Mouse (Mus musculus) mouse trophoblast stem cell (cell line): ENCODE measurements around the gene Vmn1r14.
"Not testable (repeated sequence)": the region's sequence is repeated elsewhere in the genome, so short reads cannot be mapped to it uniquely, and the experiment has no call there.

Source experiments
- in situ Hi-C, 2 experiments: fragments of 300-500 bp; cut with MseI, MboI; formaldehyde crosslinking; loops; 2 replicates in 1 of 2; 3 replicates in 1 of 2; pipeline ENCODE4 v1.15.1; 2025

Gene Vmn1r14

DNA sequence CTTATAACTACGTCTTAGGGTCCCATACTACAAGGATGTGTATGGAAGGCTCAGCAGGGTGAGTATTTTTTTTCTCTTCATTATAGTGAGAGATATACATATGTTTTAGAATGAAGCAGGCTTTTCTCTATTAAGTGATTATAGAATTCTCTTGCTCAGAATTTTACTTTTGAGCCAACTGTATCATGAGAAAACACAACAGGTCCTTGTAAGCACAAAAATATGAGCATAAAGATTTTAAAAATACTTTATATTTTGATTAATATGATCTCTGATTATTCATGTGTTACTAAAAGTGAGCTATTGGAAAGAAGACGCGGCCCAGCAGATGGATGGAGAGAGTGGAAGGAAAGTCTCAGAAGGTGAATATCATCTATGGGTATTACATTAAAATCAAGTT, at the start of gene Vmn1r14:
Vmn1r14 (plus strand) TSS at position 301 of the 400 bp plus-strand sequence.
- in situ Hi-C loops: no loop called here

DNA sequence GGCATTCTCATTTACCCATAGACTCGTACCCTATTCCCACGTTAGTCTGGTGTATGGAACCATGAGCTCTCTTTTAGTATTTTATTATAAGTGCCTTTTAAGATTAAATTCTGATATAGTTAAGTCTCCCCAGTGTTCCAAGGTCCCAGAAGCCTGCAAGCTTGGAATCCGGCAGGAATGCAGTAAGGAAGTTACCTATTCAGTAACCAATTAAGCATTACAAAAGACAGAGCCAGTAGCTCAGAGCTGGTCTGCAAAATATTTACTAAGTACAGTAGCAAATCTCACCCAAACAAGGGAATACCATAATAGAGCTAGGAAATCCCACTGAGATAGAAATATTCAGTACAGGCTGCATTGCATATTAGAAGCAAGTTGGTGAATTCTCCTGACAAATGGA, 41.5 kb upstream of the Vmn1r14 start:
- in situ Hi-C loops: not testable (repeated sequence)

DNA sequence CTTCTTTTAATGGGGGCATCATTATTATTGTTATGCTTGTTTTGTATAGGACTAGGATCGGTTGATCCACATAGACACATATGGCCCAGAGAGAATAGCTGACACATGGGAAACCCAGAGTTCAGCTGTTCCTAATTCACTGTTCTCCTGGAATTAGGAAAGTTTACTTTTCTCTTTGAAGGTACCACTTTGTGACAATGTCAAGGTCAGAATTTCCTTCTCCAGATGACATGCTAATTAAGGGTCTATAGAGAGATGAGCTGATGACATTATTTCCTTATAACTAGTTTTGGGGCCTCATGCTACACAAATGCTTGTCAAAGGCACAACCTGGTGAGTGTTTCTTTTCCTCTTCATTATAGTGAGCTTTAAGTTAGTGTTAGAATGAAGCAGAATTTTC, 28.5 kb upstream of the Vmn1r14 start, which contains the start of gene Vmn1r13:
Vmn1r13 (plus strand) TSS at position 301 of the 400 bp plus-strand sequence.
- in situ Hi-C loops: not testable (repeated sequence)

DNA sequence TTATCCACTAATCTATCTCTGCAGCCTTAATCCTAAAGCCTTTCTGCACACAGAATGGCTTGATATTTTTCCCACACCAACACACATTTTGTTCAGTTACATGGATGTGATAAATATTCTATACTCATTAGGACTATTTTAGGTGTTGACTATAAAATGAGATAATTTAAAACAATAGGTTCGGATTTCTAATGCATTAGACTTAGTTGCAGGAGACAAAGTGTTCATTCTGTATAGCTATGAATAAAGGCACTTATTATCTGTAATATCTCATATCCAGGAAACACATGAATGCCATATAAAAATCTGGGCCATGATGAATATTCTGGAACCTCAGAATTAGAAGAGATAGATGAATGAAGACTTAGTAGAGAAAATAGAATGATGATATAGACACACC, 26.2 kb downstream of the Vmn1r14 start, which contains the start of gene Vmn1r15:
Vmn1r15 (plus strand) TSS at position 301 of the 400 bp plus-strand sequence.
- in situ Hi-C loops: no loop called here

DNA sequence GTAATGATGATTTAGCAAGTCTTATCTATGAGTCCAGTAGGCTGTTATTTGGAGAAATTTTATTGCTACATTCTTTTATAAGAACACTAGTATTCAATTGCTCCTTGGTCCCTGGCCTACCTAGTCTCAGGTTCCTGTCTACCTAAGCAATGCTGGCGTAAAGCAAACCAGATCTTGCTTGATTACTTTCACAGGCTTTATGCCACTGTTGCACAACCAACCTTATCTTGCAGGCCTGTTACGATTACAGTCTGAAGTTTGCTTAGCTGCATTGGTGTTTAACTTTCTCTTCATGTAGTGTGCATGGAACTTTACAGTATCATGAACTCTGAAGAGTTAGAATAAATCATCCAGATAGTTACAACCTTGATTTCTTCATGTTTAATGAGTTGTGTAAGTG, 29.5 kb downstream of the Vmn1r14 start:
- in situ Hi-C loops: no loop called here

DNA sequence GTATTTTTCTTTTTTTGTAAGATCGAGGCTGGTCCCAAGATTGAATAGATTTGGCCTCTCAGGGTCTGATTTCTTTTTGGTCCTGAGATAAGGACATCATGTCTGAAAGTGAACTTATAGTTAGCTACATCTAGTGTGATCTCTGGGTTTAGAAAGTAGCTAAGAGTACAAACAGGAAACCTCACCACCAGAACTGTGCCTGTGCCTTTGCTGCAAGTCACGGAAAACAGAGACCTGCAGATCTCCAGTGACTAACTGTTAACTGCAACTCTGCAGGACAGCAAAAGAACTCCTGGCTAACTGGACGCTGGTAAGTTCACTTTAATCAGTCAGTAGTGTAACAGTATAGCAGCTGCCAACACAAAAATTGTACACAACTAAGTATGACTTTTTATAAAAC, 40.4 kb downstream of the Vmn1r14 start:
- in situ Hi-C loops: no loop called here

DNA sequence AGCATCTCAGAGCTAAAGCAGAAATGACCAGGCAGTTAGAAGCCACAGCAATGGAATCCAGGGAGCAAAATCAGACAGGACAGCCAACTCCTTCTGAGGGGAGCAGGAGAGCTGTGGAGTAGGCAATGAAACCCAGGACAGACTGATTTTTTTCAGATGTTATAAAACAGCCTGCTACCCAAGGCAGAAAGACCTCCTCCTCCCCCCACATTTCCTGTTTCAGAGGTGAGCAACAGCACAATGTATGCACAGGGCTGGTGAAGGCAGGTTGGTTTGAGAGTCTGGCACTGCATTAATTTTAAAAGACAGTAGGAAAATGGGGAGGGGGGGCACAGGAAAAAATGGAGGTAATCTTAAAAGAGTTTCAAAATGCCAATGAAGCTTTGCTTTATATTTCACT, 41.0 kb downstream of the Vmn1r14 start:
- in situ Hi-C loops: no loop called here

DNA sequence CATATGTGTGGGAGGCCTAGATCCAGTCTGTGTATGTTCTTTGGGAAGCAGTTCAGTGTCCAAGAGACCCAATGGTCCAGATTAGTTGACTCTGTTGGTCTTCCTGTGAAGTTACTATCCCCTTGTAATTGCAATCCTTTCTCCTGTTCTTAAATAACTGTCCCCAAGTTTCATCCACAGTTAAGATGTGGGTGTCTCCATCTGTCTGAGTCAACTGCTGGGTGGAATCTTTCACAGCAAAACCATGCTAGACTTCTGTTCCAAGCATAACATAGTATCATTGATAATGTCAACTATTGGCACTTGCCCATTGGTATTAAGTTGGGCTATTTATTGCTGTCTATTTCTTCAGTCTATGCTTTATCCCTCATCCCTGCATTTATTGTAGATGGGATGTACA, 47.5 kb downstream of the Vmn1r14 start:
- in situ Hi-C loops: no loop called here
